Mouse (Mus musculus): Measurements from ENCODE around the gene Slc38a8. TPM values are rescaled to one million over a fixed set of nuclear protein-coding genes. Genes with fewer than 3 reads are reported as not detected.

The Slc38a8 gene
- total and polyA plus RNA-seq, 2 experiments from 2014 or later = not detected

DNA sequence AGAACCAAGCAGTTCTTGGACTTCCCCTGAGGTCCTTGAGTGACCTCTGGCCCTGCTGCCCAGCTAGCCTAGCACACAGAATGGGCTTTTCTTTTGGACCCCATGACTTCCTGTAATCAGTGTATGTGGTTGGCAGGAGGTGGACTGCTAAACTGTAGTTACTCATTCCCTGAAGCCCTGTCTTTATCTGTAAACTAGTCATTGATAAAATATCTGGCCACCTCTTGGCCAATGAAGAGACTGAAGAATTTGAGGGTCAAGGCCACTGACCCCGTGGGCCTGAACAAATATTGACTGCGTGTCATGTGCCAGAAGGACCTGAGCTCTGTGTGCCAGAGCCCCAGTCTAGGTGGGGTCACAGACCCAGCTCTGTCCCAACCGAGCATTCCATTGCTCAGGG, 69.1 kb downstream of the Slc38a8 start:
- Histone ChIP-seq H3K4me1 (ENCODE audit: control insufficient read depth, insufficient read depth) (peaks cover 20% of the 10 kb centered on the region), H3K27ac (ENCODE audit: low read depth) (no peak overlapping the region), H3K27me3 (ENCODE audit: control insufficient read depth, insufficient read depth, low read length) (no peaks in the 10 kb centered on the region), H3K36me3 (replicated peaks; ENCODE audit: control insufficient read depth, insufficient read depth, low read length) (no peaks in the 10 kb centered on the region), H3K4me2 (ENCODE audit: low read depth, low read length) (no peak overlapping the region), H3K9ac (replicated peaks; ENCODE audit: low read depth, low read length) (no peak overlapping the region), H3K9me3 (replicated peaks; ENCODE audit: control insufficient read depth, low read length) (no peaks in the 10 kb centered on the region), H3K4me3 (ENCODE audit: low read depth, low read length) (no peak overlapping the region)
- TF ChIP-seq CTCF (IDR thresholded peaks at IDR 0.05; ENCODE audit: low read depth) (no peak), EP300 (IDR thresholded peaks at IDR 0.05; ENCODE audit: low read depth) (no peak)
- ATAC-seq (ENCODE audit: insufficient read depth, low read depth) (no peak), DNase-seq (ENCODE audit: low spot score) (no peak)
- 57% methylated on average over 3 of the region's 3 CpGs for WGBS

GRCm38 (mm10) chr8:119430690-119431089, 70.8 kb downstream of the Slc38a8 start:
- TF ChIP-seq EP300 (IDR thresholded peaks at IDR 0.05; ENCODE audit: low read depth) (no peak), CTCF (IDR thresholded peaks at IDR 0.05; ENCODE audit: low read depth) (no peak)
- no peak for ATAC-seq (ENCODE audit: insufficient read depth, low read depth)
- H3K4me1 ChIP-seq (ENCODE audit: control insufficient read depth, insufficient read depth) = peaks cover 18% of the 10 kb centered on the region

DNA sequence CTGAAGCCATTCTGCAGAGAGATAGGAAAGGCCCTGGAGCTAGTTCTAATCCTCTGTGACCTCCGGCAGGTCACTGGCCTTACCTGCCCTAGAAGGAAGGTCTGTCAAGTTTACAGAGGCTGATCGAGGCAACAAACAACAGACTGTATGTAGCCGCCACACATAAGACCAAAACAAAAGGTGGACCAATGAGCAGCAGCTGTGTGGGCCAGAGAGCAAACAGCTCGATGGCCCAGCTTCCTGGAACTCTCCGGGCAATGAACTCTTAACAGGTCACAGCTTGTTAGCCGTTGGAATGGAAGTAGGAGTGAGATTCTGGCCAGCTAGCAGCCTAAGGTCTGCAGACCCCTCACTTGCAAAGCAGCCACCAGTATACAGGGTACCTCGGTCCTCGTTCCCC, 71.2 kb downstream of the Slc38a8 start:
- Histone ChIP-seq H3K4me1 (ENCODE audit: control insufficient read depth, insufficient read depth) (peaks cover 18% of the 10 kb centered on the region), H3K36me3 (replicated peaks; ENCODE audit: control insufficient read depth, insufficient read depth, low read length) (no peaks in the 10 kb centered on the region), H3K27me3 (ENCODE audit: control insufficient read depth, insufficient read depth, low read length) (no peaks in the 10 kb centered on the region), H3K9me3 (replicated peaks; ENCODE audit: control insufficient read depth, low read length) (no peaks in the 10 kb centered on the region), H3K4me2 (ENCODE audit: low read depth, low read length) (no peak overlapping the region), H3K9ac (replicated peaks; ENCODE audit: low read depth, low read length) (no peak overlapping the region), H3K27ac (ENCODE audit: low read depth) (no peak overlapping the region), H3K4me3 (ENCODE audit: low read depth, low read length) (no peak overlapping the region)
- 73% methylated on average over 8 of the region's 8 CpGs for WGBS
- TF ChIP-seq EP300 (IDR thresholded peaks at IDR 0.05; ENCODE audit: low read depth) (no peak), CTCF (IDR thresholded peaks at IDR 0.05; ENCODE audit: low read depth) (no peak)
- no peak for ATAC-seq (ENCODE audit: insufficient read depth, low read depth)
- DNase-seq (ENCODE audit: low spot score) = no peak

More at GRCm38 (mm10) chr8:119430690-119431089, 70.8 kb downstream of the Slc38a8 start:
- Histone ChIP-seq H3K27me3 (ENCODE audit: control insufficient read depth, insufficient read depth, low read length) (no peaks in the 10 kb centered on the region), H3K4me2 (ENCODE audit: low read depth, low read length) (no peak overlapping the region), H3K27ac (ENCODE audit: low read depth) (no peak overlapping the region), H3K9ac (replicated peaks; ENCODE audit: low read depth, low read length) (no peak overlapping the region), H3K36me3 (replicated peaks; ENCODE audit: control insufficient read depth, insufficient read depth, low read length) (no peaks in the 10 kb centered on the region), H3K9me3 (replicated peaks; ENCODE audit: control insufficient read depth, low read length) (no peaks in the 10 kb centered on the region), H3K4me3 (ENCODE audit: low read depth, low read length) (no peak overlapping the region)
- DNase-seq (ENCODE audit: low spot score) = no peak
- WGBS = 63% methylated on average over 7 of the region's 7 CpGs

Other genes starting within 250 kb of the Slc38a8 start
- 131 and 134 TPM in 2 replicates for gene Hsbp1, start 157.2 kb downstream of the Slc38a8 start, total RNA-seq (2014; rRNA removed; ENCODE audit: low replicate concordance)
- 328 and 340 TPM in 2 replicates for gene Hsbp1, start 157.2 kb downstream of the Slc38a8 start, polyA plus RNA-seq (2015; fragmentation: Nextera tagmentation; extraction: Ambion mirVana)
- gene Mlycd, start 106.8 kb downstream of the Slc38a8 start, total RNA-seq (2014; rRNA removed; ENCODE audit: low replicate concordance) = 72.2 and 109 TPM in 2 replicates
- 75.1 and 77.5 TPM in 2 replicates for gene Mlycd, start 106.8 kb downstream of the Slc38a8 start, polyA plus RNA-seq (2015; fragmentation: Nextera tagmentation; extraction: Ambion mirVana)
- gene Osgin1, start 67.6 kb downstream of the Slc38a8 start, total RNA-seq (2014; rRNA removed; ENCODE audit: low replicate concordance) = not detected in 2 replicates
- gene Osgin1, start 67.6 kb downstream of the Slc38a8 start, polyA plus RNA-seq (2015; fragmentation: Nextera tagmentation; extraction: Ambion mirVana) = 0.38 and 1.0 TPM in 2 replicates
- gene Necab2, start 55.0 kb downstream of the Slc38a8 start, total RNA-seq (2014; rRNA removed; ENCODE audit: low replicate concordance) = not detected in 2 replicates
- gene Necab2, start 55.0 kb downstream of the Slc38a8 start, polyA plus RNA-seq (2015; fragmentation: Nextera tagmentation; extraction: Ambion mirVana) = 0.07 TPM in 1 of 2 replicates, not detected in the other
- 62.1 and 68.7 TPM in 2 replicates for gene Mbtps1, start 57.0 kb upstream of the Slc38a8 start, total RNA-seq (2014; rRNA removed; ENCODE audit: low replicate concordance)
- 36.9 and 37.1 TPM in 2 replicates for gene Mbtps1, start 57.0 kb upstream of the Slc38a8 start, polyA plus RNA-seq (2015; fragmentation: Nextera tagmentation; extraction: Ambion mirVana)
- 25.0 and 36.3 TPM in 2 replicates for gene Hsdl1, start 73.5 kb upstream of the Slc38a8 start, total RNA-seq (2014; rRNA removed; ENCODE audit: low replicate concordance)
- gene Hsdl1, start 73.5 kb upstream of the Slc38a8 start, polyA plus RNA-seq (2015; fragmentation: Nextera tagmentation; extraction: Ambion mirVana) = 20.6 and 21.2 TPM in 2 replicates
- not detected in 2 replicates for gene Dnaaf1, start 73.5 kb upstream of the Slc38a8 start, total RNA-seq (2014; rRNA removed; ENCODE audit: low replicate concordance)
- gene Dnaaf1, start 73.5 kb upstream of the Slc38a8 start, polyA plus RNA-seq (2015; fragmentation: Nextera tagmentation; extraction: Ambion mirVana) = 0.07 and 0.41 TPM in 2 replicates
- 5.3 and 5.6 TPM in 2 replicates for gene Taf1c, start 103.5 kb upstream of the Slc38a8 start, total RNA-seq (2014; rRNA removed; ENCODE audit: low replicate concordance)
- 3.4 and 3.7 TPM in 2 replicates for gene Taf1c, start 103.5 kb upstream of the Slc38a8 start, polyA plus RNA-seq (2015; fragmentation: Nextera tagmentation; extraction: Ambion mirVana)
- gene Adad2, start 111.0 kb upstream of the Slc38a8 start, total RNA-seq (2014; rRNA removed; ENCODE audit: low replicate concordance) = not detected in 2 replicates
- not detected in 2 replicates for gene Adad2, start 111.0 kb upstream of the Slc38a8 start, polyA plus RNA-seq (2015; fragmentation: Nextera tagmentation; extraction: Ambion mirVana)
- gene Kcng4, start 134.0 kb upstream of the Slc38a8 start, total RNA-seq (2014; rRNA removed; ENCODE audit: low replicate concordance) = not detected in 2 replicates
- gene Kcng4, start 134.0 kb upstream of the Slc38a8 start, polyA plus RNA-seq (2015; fragmentation: Nextera tagmentation; extraction: Ambion mirVana) = 0.04 and 0.10 TPM in 2 replicates
- 44.1 and 55.0 TPM in 2 replicates for gene Wfdc1, start 164.7 kb upstream of the Slc38a8 start, total RNA-seq (2014; rRNA removed; ENCODE audit: low replicate concordance)
- gene Wfdc1, start 164.7 kb upstream of the Slc38a8 start, polyA plus RNA-seq (2015; fragmentation: Nextera tagmentation; extraction: Ambion mirVana) = 21.0 and 22.4 TPM in 2 replicates
- gene Atp2c2, start 198.3 kb upstream of the Slc38a8 start, total RNA-seq (2014; rRNA removed; ENCODE audit: low replicate concordance) = not detected in 2 replicates
- gene Atp2c2, start 198.3 kb upstream of the Slc38a8 start, polyA plus RNA-seq (2015; fragmentation: Nextera tagmentation; extraction: Ambion mirVana) = 0.12 and 0.21 TPM in 2 replicates